Mouse (Mus musculus) heart, postnatal 0 days (tissue): ENCODE results near the gene Zbtb40.

Source experiments
- CTCF ChIP-seq: IDR thresholded peaks from 2 replicates; pipeline ENCODE4 v1.5.1; 2016; ENCODE audit warnings: antibody characterized with exemption, control low read depth, low read depth
- EP300 ChIP-seq: IDR thresholded peaks from 2 replicates; pipeline ENCODE4 v1.6.1; 2016; ENCODE audit warnings: antibody characterized with exemption, low read depth

- no peak for TF ChIP-seq CTCF
- TF ChIP-seq EP300, result no peak
Measured at GRCm38 (mm10) chr4:137015476-137015856, 33.1 kb downstream of the Zbtb40 start.
